Mouse (Mus musculus) heart, embryonic 12.5 days (tissue): ENCODE data around the gene Lama4. TPM values are rescaled to one million over a fixed set of nuclear protein-coding genes. Genes with fewer than 3 reads are reported as not detected.

ENCODE experiments used
- ATAC-seq: fragments of 200-750 bp; cut with Nextera tagmentation; 2 replicates; pipeline ENCODE4 v1.8.0; 2017; ENCODE audit warnings: moderate TSS enrichment, moderate library complexity; ENCODE audit not compliant: insufficient number of reproducible peaks, low FRiP score
- H3K27ac ChIP-seq: fragments of 300-500 bp; sonication (generic); 2 replicates; pipeline ENCODE4 v1.5.1; 2016; ENCODE audit warnings: mild to moderate bottlenecking, moderate library complexity; ENCODE audit not compliant: poor library complexity, severe bottlenecking
- H3K27me3 ChIP-seq: fragments of 300-500 bp; sonication (generic); replicated peaks from 2 replicates; pipeline ENCODE4 v1.6.1; 2016; ENCODE audit warnings: mild to moderate bottlenecking, moderate library complexity
- H3K36me3 ChIP-seq: fragments of 300-500 bp; sonication (generic); 2 replicates; pipeline ENCODE4 v1.6.1; 2016; ENCODE audit warnings: mild to moderate bottlenecking, moderate library complexity
- H3K4me1 ChIP-seq: fragments of 300-500 bp; sonication (generic); replicated peaks from 2 replicates; pipeline ENCODE4 v1.6.1; 2016; ENCODE audit warnings: mild to moderate bottlenecking
- H3K4me2 ChIP-seq: fragments of 300-500 bp; sonication (generic); 2 replicates; pipeline ENCODE4 v1.6.1; 2016; ENCODE audit warnings: mild to moderate bottlenecking, moderate library complexity
- H3K4me3 ChIP-seq: fragments of 300-500 bp; sonication (generic); 2 replicates; pipeline ENCODE4 v1.5.1; 2016; ENCODE audit warnings: mild to moderate bottlenecking
- H3K9ac ChIP-seq: fragments of 300-500 bp; sonication (generic); 2 replicates; pipeline ENCODE4 v1.6.1; 2016; ENCODE audit warnings: mild to moderate bottlenecking, moderate library complexity
- H3K9me3 ChIP-seq: fragments of 300-500 bp; sonication (generic); replicated peaks from 2 replicates; pipeline ENCODE4 v1.6.1; 2016; ENCODE audit warnings: mild to moderate bottlenecking, moderate library complexity
- WGBS: fragments of 180-500 bp; shearing (Covaris S2); methylation state at CpG from one replicate; pipeline ENCODE4 v1.1.7; 2016; 5-methylcytosine and 5-hydroxymethylcytosine counted together
- polyA plus RNA-seq: library from polyadenylated mRNA; unstranded; fragments of >200 nt; fragmentation: Nextera tagmentation; extraction: Ambion mirVana; gene quantifications from 2 replicates; pipeline ENCODE4 v1.2.1, GENCODE M21; 2016

Lama4 gene
- polyA plus RNA-seq, 1 experiment from 2014 or later, result 144 TPM

DNA sequence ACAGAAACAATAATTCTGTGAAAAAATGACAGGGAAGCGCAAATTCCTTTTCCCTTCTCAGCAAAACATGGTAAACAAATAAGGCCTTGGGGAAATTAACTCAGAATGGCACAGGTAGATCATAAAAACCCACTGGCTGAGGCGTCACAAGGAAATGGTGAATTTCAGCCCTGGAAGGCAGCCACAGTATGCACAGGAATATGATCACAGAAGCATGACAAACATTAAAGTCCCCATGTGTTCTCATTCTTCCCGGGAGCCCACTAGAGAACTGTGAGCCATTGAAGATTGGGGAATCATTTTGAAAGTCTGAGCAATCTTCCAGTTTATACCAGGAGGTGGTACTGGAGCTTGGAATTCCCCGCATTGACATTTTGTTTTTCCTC lies 144.2 kb downstream of the Lama4 start:
- Histone ChIP-seq H3K4me2 (no peak overlapping the region), H3K4me3 (no peak overlapping the region), H3K27me3 (no peaks in the 10 kb centered on the region), H3K4me1 (no peaks in the 10 kb centered on the region), H3K9me3 (no peaks in the 10 kb centered on the region), H3K9ac (no peak overlapping the region), H3K36me3 (peaks cover 65% of the 10 kb centered on the region), H3K27ac (no peak overlapping the region)
- 65% methylated on average over 4 of the region's 4 CpGs for WGBS
- no peak for ATAC-seq

DNA sequence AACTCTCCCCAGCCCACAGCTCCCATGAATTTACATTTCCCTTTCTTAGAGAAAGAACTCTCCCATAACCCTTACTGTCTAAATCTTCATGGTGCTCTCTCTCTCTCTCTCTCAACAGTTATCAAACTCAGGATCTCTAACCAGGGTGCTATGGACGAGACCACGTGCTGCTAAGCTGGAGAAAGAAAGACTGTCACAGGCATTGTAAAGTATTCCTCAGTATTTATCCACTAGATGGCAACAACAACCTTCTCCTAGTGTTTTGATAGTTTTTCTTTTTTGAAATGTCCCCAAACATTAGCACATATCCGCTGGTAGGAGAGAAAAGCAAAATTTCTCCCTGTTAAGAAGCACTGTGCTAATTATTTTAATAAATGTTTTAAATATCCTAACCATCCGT lies 156.1 kb downstream of the Lama4 start:
- Histone ChIP-seq H3K4me2 (no peak overlapping the region), H3K9me3 (no peaks in the 10 kb centered on the region), H3K27me3 (no peaks in the 10 kb centered on the region), H3K36me3 (no peaks in the 10 kb centered on the region), H3K9ac (no peak overlapping the region), H3K4me1 (no peaks in the 10 kb centered on the region), H3K27ac (no peak overlapping the region), H3K4me3 (no peak overlapping the region)
- 31% methylated on average over 4 of the region's 4 CpGs for WGBS
- no peak for ATAC-seq

GRCm38 (mm10) chr10:39133462-39134310 lies 168.4 kb downstream of the Lama4 start, which contains the start of the genes Fam229b and Tube1:
TSS of gene Fam229b (minus strand) at chr10:39133914.
TSS of gene Tube1 (plus strand) at chr10:39133976.
- peak within 1 kb of the TSS; percentile 82 for H3K4me2 ChIP-seq
- ATAC-seq, result peak; percentile 86
- H3K27me3 ChIP-seq, result no peaks in the 10 kb centered on the region
- peak within 1 kb of the TSS; percentile 80 for H3K9ac ChIP-seq
- peaks cover 8% of the 10 kb centered on the region for H3K4me1 ChIP-seq
- peaks cover 18% of the 10 kb centered on the region for H3K36me3 ChIP-seq
- peak within 1 kb of the TSS; percentile 92 for H3K4me3 ChIP-seq
- WGBS, result 4% methylated on average over 47 of the region's 47 CpGs
- H3K27ac ChIP-seq, result no peak within 1 kb of the TSS
- H3K9me3 ChIP-seq, result no peaks in the 10 kb centered on the region

GRCm38 (mm10) chr10:39137766-39138165 lies 172.5 kb downstream of the Lama4 start:
- 74% methylated on average over 3 of the region's 3 CpGs for WGBS
- no peaks in the 10 kb centered on the region for H3K9me3 ChIP-seq
- H3K36me3 ChIP-seq, result peaks cover 50% of the 10 kb centered on the region
- peaks cover 8% of the 10 kb centered on the region for H3K4me1 ChIP-seq
- ATAC-seq, result no peak
- no peak overlapping the region for H3K27ac ChIP-seq
- no peak overlapping the region for H3K4me2 ChIP-seq
- H3K9ac ChIP-seq, result no peak overlapping the region
- H3K4me3 ChIP-seq, result no peak overlapping the region
- no peaks in the 10 kb centered on the region for H3K27me3 ChIP-seq

GRCm38 (mm10) chr10:39138761-39139160 lies 173.4 kb downstream of the Lama4 start:
- Histone ChIP-seq H3K4me3 (no peak overlapping the region), H3K9ac (no peak overlapping the region), H3K4me2 (no peak overlapping the region), H3K4me1 (peaks cover 8% of the 10 kb centered on the region), H3K27me3 (no peaks in the 10 kb centered on the region), H3K36me3 (peaks cover 55% of the 10 kb centered on the region), H3K9me3 (no peaks in the 10 kb centered on the region), H3K27ac (no peak overlapping the region)
- no peak for ATAC-seq
- WGBS, result 80% methylated on average over 6 of the region's 6 CpGs

DNA sequence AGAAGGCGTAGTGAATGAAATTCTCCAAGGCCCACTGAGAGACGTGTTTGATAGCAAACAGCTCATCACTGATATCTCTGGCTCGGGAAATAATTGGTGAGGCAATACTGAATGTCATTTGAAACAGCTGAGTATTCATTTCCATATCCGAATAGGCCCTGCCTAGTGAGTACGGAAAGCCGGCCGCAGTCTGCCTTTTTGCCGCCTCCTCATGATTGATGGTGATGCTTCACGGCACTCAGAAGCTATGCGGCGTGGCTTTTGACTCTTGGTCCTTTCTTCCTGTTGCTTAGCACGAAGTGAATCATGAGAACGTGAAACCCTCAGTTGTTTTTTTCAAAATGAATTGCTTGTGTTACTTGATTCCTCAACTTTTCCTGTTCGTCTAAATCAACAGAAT lies 175.5 kb downstream of the Lama4 start:
- no peak overlapping the region for H3K9ac ChIP-seq
- H3K9me3 ChIP-seq, result no peaks in the 10 kb centered on the region
- peaks cover 69% of the 10 kb centered on the region for H3K36me3 ChIP-seq
- H3K4me2 ChIP-seq, result no peak overlapping the region
- H3K4me1 ChIP-seq, result no peaks in the 10 kb centered on the region
- H3K27ac ChIP-seq, result no peak overlapping the region
- H3K4me3 ChIP-seq, result no peak overlapping the region
- ATAC-seq, result no peak
- 87% methylated on average over 14 of the region's 14 CpGs for WGBS
- no peaks in the 10 kb centered on the region for H3K27me3 ChIP-seq

GRCm38 (mm10) chr10:39141401-39141800 lies 176.1 kb downstream of the Lama4 start:
- Histone ChIP-seq H3K4me2 (no peak overlapping the region), H3K4me1 (no peaks in the 10 kb centered on the region), H3K9ac (no peak overlapping the region), H3K36me3 (peaks cover 73% of the 10 kb centered on the region), H3K27ac (no peak overlapping the region), H3K9me3 (no peaks in the 10 kb centered on the region), H3K4me3 (no peak overlapping the region), H3K27me3 (no peaks in the 10 kb centered on the region)
- no peak for ATAC-seq
- 95% methylated on average over 2 of the region's 2 CpGs for WGBS

DNA sequence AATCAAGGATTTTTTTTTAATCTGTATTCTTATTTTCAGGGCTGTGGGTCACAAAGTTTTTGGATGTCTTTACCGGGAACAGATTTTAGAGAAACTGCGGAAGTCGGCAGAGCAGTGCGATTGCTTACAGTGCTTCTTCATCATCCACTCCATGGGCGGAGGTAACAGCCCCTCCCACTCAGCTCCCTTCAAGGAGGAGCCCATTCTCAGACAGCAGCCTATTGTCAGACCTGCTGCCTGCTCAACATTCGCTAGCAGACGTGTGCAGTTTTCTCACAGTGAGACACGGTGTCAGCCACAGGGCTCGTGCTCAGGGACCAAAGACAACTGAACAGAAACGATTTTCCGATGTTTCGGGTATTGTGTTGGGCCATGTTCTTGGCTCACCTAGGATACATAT lies 176.9 kb downstream of the Lama4 start:
- 88% methylated on average over 12 of the region's 12 CpGs for WGBS
- Histone ChIP-seq H3K9me3 (no peaks in the 10 kb centered on the region), H3K27me3 (no peaks in the 10 kb centered on the region), H3K27ac (no peak overlapping the region), H3K4me3 (no peak overlapping the region), H3K36me3 (peaks cover 75% of the 10 kb centered on the region), H3K4me2 (no peak overlapping the region), H3K9ac (no peak overlapping the region), H3K4me1 (no peaks in the 10 kb centered on the region)
- ATAC-seq, result no peak

- Histone ChIP-seq H3K4me1 (0 out of 2 replicates have a peak, but pooled peaks cover 3% of the 10 kb centered on the region), H3K9ac (no peak overlapping the region), H3K4me2 (no peak overlapping the region), H3K36me3 (no peaks in the 10 kb centered on the region), H3K27ac (no peak overlapping the region), H3K9me3 (no peaks in the 10 kb centered on the region), H3K27me3 (no peaks in the 10 kb centered on the region), H3K4me3 (no peak overlapping the region)
- no peak for ATAC-seq
- 85% methylated on average over 5 of the region's 5 CpGs for WGBS
These were observed 191.4 kb downstream of the Lama4 start for GRCm38 (mm10) chr10:39156719-39157118.

DNA sequence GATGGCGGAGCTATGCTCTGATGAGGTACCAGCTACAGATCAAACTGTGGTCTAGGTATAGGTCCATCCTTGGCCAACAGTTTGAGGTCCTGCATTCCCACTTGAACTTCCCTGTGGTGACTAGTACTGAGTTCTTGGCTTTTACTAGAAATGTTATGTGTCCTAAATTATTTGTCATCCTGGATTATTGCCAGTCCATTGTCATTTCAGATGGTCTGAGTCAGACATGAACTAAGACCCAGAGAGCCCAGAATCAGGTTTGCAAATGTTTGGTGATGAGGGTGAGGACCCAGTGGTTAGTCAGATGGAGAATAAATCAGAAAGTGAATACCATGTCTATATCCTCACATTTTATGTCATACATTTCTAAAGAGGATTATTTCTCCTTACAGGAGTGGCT lies 192.0 kb downstream of the Lama4 start:
- Histone ChIP-seq H3K27me3 (no peaks in the 10 kb centered on the region), H3K9me3 (no peaks in the 10 kb centered on the region)
- 88% methylated on average over 1 of the region's 1 CpGs for WGBS

DNA sequence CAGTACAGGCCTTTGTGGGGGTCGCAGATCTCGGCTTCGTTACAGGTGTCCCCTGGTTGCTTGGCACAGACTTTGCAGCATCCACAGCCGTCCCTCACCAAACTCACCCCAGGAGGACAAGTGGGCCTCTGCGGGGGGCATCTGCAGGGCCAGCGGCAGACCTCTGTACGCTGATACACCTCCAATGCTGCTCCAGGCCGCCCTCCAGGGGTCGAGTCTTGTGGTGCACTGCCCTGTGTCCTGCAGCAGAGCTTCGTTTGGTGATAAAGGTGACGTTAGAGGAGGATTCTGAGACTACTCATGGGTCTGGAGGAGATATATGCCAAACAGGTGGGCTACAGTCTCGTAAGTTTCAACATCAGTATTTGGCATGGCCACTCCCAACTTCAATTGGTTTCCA lies 193.0 kb downstream of the Lama4 start:
- ATAC-seq, result no peak
- no peaks in the 10 kb centered on the region for H3K27me3 ChIP-seq
- 0 out of 2 replicates have a peak, but pooled peaks cover 3% of the 10 kb centered on the region for H3K4me1 ChIP-seq
- H3K9ac ChIP-seq, result no peak overlapping the region
- WGBS, result 48% methylated on average over 12 of the region's 12 CpGs
- no peak overlapping the region for H3K4me2 ChIP-seq
- no peaks in the 10 kb centered on the region for H3K9me3 ChIP-seq
- no peak overlapping the region for H3K27ac ChIP-seq
- H3K36me3 ChIP-seq, result no peaks in the 10 kb centered on the region
- no peak overlapping the region for H3K4me3 ChIP-seq

More for the DNA sequence above, 192.0 kb downstream of the Lama4 start:
- no peak overlapping the region for H3K27ac ChIP-seq
- 0 out of 2 replicates have a peak, but pooled peaks cover 3% of the 10 kb centered on the region for H3K4me1 ChIP-seq
- no peak for ATAC-seq
- H3K4me2 ChIP-seq, result no peak overlapping the region
- no peak overlapping the region for H3K9ac ChIP-seq
- H3K36me3 ChIP-seq, result no peaks in the 10 kb centered on the region
- no peak overlapping the region for H3K4me3 ChIP-seq
